ENCODE assay signal across 11 mouse cellular contexts in genomic region chr7:144316797-144317196, GRCm38 (mm10).
DNase-seq lines count a peak whose midpoint lies in the region; ATAC-seq lines count a peak whose summit lies in the region.
"Had no signal": no experiment of that assay in that cellular context is flagged by ENCODE, and none has a peak within 500 bp of the region (broad histone marks: within the 10 kb centered on the region; RNA-seq: fewer than 3 reads in every experiment).

No protein-coding gene starts in this region.

- peaks cover 16% of the 10 kb centered on the region for H3K4me1 ChIP-seq in hindbrain, embryonic 10.5 days (replicated peaks)
- H3K4me1 ChIP-seq in kidney, embryonic 16.5 days (ENCODE audit: insufficient read depth, low read length), result no peaks in the 10 kb centered on the region

- intact Hi-C loops in left cerebral cortex, postnatal 14 days (cut with DNase I), result no loop called here

- H3K4me3 ChIP-seq in hindbrain, embryonic 10.5 days, result no peak overlapping the region
- no peak overlapping the region for H3K4me3 ChIP-seq in kidney, embryonic 16.5 days (ENCODE audit: low read length)

- no peak overlapping the region for H3K9ac ChIP-seq in kidney, embryonic 16.5 days (replicated peaks; ENCODE audit: low read length)

- no peaks in the 10 kb centered on the region for H3K36me3 ChIP-seq in hindbrain, embryonic 10.5 days
- H3K36me3 ChIP-seq in kidney, embryonic 16.5 days (ENCODE audit: insufficient read depth, low read length), result no peaks in the 10 kb centered on the region

- no peak overlapping the region for H3K4me2 ChIP-seq in kidney, embryonic 16.5 days (replicated peaks; ENCODE audit: low read depth, low read length)

- no peaks in the 10 kb centered on the region for H3K9me3 ChIP-seq in hindbrain, embryonic 10.5 days
- no peaks in the 10 kb centered on the region for H3K9me3 ChIP-seq in kidney, embryonic 16.5 days (ENCODE audit: low read length)

- DNase-seq in embryo, embryonic 9.5 days (ENCODE audit: extremely low spot score), result peak; percentile 12
- peak; percentile 42 for DNase-seq in hindbrain, embryonic 10.5 days (ENCODE audit: low spot score)
- peak; percentile 75 to 85 for DNase-seq in left cerebral cortex, postnatal 14 days (ENCODE audit: low spot score in 2 of 2)
- DNase-seq in retina, postnatal 1 day, result peak; percentile 77
- no peak for DNase-seq in heart, adult 18-20 months
- no peak for DNase-seq in ovary, postnatal 10 days (ENCODE audit: low spot score)
- no peak for DNase-seq in kidney, postnatal 25 days
- DNase-seq: kidney, postnatal 10 days had no signal

- no peaks in the 10 kb centered on the region for H3K27me3 ChIP-seq in hindbrain, embryonic 10.5 days (ENCODE audit: insufficient read depth, poor library complexity, severe bottlenecking)
- H3K27me3 ChIP-seq in kidney, embryonic 16.5 days (ENCODE audit: insufficient read depth, low read length), result no peaks in the 10 kb centered on the region

- peak overlapping the region; percentile 66 for H3K27ac ChIP-seq in hindbrain, embryonic 10.5 days
- H3K27ac ChIP-seq in kidney, embryonic 16.5 days (ENCODE audit: low read length), result no peak overlapping the region
- H3K27ac ChIP-seq: macrophage; stomach, postnatal 0 days had no signal

- no peak for ATAC-seq in kidney, embryonic 16.5 days (ENCODE audit: low FRiP score, low TSS enrichment)

- WGBS in hindbrain, embryonic 10.5 days, result 27% methylated on average over 10 of the region's 10 CpGs
- 35% methylated on average over 10 of the region's 10 CpGs for WGBS in kidney, embryonic 16.5 days

Comparison
In these comparisons a context has a peak if more than half of its experiments do, and no peak if none do; other contexts are left out.
1. DNase-seq: peak in embryo, embryonic 9.5 days (single experiment), hindbrain, embryonic 10.5 days (single experiment), left cerebral cortex, postnatal 14 days (2 of 2) and retina, postnatal 1 day (single experiment); none in heart, adult 18-20 months (0 of 2), ovary, postnatal 10 days (single experiment) and kidney, postnatal 25 days (0 of 2).